Mouse (Mus musculus): ENCODE results near the gene Dpy19l1. TPM values are rescaled to one million over a fixed set of nuclear protein-coding genes. Genes with fewer than 3 reads are reported as not detected.

Gene Dpy19l1
- polyA plus RNA-seq, 1 experiment from 2014 or later = 15.7 TPM

DNA sequence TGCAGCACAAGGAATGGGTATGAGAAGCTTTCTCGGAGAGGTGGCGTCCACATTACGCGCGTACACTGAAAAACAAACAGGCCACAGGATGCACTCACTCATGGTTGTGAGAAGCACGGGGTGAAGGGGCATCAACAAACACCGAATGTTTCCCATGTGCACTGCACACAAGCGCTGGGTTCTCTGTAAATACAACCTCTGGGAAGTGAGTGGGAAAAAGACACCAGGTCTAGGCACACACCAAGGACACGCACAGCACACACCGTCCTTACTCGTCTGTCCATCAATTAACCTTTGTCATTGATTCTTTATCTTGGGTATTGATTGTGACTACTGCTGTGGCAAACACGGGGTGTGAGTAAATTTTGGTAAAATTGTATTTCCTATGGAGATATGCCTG is 49.1 kb downstream of the Dpy19l1 start:
- no peak overlapping the region for H3K9ac ChIP-seq (replicated peaks; ENCODE audit: low read depth, low read length)
- H3K9me3 ChIP-seq (ENCODE audit: control insufficient read depth, low read depth, low read length) = no peaks in the 10 kb centered on the region
- no peak overlapping the region for H3K27ac ChIP-seq (ENCODE audit: low read length)
- no peak overlapping the region for H3K4me3 ChIP-seq (ENCODE audit: low read depth, low read length)
- no peak for ATAC-seq (ENCODE audit: insufficient number of reproducible peaks, insufficient read depth, low FRiP score, low read depth)
- no peaks in the 10 kb centered on the region for H3K27me3 ChIP-seq (ENCODE audit: control insufficient read depth, insufficient read depth, low read length)
- no peaks in the 10 kb centered on the region for H3K36me3 ChIP-seq (ENCODE audit: control insufficient read depth, insufficient read depth, low read length)
- peaks cover 3% of the 10 kb centered on the region; the same call in 1 of the 2 replicates for H3K4me1 ChIP-seq (ENCODE audit: control insufficient read depth, insufficient read depth, low read length)
- 86% methylated on average over 12 of the region's 12 CpGs for WGBS
- no peak overlapping the region for H3K4me2 ChIP-seq (replicated peaks; ENCODE audit: low read depth, low read length)

DNA sequence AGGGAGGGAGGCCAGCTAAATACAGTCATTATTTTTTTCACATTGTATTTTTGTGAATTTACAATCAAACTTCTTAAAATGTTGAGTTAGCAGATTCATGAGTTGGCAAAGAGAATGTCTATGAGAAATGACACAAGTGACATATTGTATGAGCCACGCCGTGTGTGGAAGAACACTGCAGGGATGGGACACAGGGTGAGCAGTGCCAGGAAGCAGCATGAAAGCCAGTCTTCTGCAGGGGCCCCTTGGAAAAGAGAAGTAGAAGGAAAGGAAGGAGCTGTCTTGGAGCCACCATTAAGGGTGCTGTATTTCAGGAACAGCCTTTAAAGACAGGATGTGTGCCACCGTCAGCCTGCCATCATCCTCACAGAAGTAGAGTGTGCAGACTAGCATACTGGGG is 52.0 kb downstream of the Dpy19l1 start:
- H3K27me3 ChIP-seq (ENCODE audit: control insufficient read depth, insufficient read depth, low read length) = no peaks in the 10 kb centered on the region
- H3K27ac ChIP-seq (ENCODE audit: low read length) = no peak overlapping the region
- H3K4me3 ChIP-seq (ENCODE audit: low read depth, low read length) = no peak overlapping the region
- no peaks in the 10 kb centered on the region for H3K36me3 ChIP-seq (ENCODE audit: control insufficient read depth, insufficient read depth, low read length)
- H3K4me2 ChIP-seq (replicated peaks; ENCODE audit: low read depth, low read length) = no peak overlapping the region
- H3K9me3 ChIP-seq (ENCODE audit: control insufficient read depth, low read depth, low read length) = no peaks in the 10 kb centered on the region
- H3K4me1 ChIP-seq (ENCODE audit: control insufficient read depth, insufficient read depth, low read length) = peaks cover 3% of the 10 kb centered on the region; the same call in 1 of the 2 replicates
- ATAC-seq (ENCODE audit: insufficient number of reproducible peaks, insufficient read depth, low FRiP score, low read depth) = no peak
- H3K9ac ChIP-seq (replicated peaks; ENCODE audit: low read depth, low read length) = no peak overlapping the region
- 84% methylated on average over 3 of the region's 3 CpGs for WGBS

DNA sequence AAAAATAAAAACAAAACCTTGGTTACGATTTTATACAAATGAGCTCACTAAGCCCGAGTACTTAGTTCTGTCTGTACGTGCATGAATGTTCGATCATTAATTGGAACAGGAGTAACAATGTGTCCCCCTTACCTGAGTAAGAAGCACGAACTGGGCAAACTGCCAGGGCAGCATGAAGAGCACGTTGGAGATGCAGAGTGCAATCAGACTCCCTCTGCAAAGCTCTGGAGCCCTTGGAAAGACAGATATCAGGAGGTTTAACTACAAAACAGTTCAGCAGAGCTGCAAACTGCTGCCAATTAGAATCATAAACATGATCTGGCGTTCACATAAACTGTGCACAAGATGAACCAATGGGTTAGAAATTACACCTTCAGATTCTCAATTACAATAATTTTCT is 52.4 kb downstream of the Dpy19l1 start:
- Histone ChIP-seq H3K9ac (replicated peaks; ENCODE audit: low read depth, low read length) (no peak overlapping the region), H3K36me3 (ENCODE audit: control insufficient read depth, insufficient read depth, low read length) (no peaks in the 10 kb centered on the region), H3K27me3 (ENCODE audit: control insufficient read depth, insufficient read depth, low read length) (no peaks in the 10 kb centered on the region), H3K4me3 (ENCODE audit: low read depth, low read length) (no peak overlapping the region), H3K9me3 (ENCODE audit: control insufficient read depth, low read depth, low read length) (no peaks in the 10 kb centered on the region), H3K4me1 (ENCODE audit: control insufficient read depth, insufficient read depth, low read length) (peaks cover 3% of the 10 kb centered on the region; the same call in 1 of the 2 replicates), H3K27ac (ENCODE audit: low read length) (no peak overlapping the region), H3K4me2 (replicated peaks; ENCODE audit: low read depth, low read length) (no peak overlapping the region)
- ATAC-seq (ENCODE audit: insufficient number of reproducible peaks, insufficient read depth, low FRiP score, low read depth) = no peak
- 71% methylated on average over 7 of the region's 7 CpGs for WGBS

DNA sequence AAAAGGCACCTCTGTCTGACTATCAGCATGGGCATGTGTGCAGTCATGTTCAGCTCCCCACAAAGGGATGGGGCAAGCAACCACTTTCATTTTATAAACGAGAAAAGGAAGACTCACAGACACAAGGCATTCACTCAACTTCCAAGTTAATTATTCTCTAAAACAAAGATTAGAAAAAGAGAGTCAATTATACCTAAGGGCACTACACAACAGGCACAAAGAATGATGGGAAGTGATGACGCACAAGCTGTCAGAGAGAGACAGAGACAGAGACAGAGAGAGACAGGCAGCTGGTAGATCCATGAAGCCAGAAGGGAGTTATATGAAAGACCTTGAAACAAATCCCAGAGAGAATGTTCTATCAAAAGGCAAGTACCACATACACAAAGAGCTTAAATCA is 68.0 kb downstream of the Dpy19l1 start:
- Histone ChIP-seq H3K27ac (ENCODE audit: low read length) (no peak overlapping the region), H3K4me3 (ENCODE audit: low read depth, low read length) (no peak overlapping the region), H3K4me2 (replicated peaks; ENCODE audit: low read depth, low read length) (no peak overlapping the region), H3K36me3 (ENCODE audit: control insufficient read depth, insufficient read depth, low read length) (no peaks in the 10 kb centered on the region; the same call in 1 of the 2 replicates), H3K4me1 (ENCODE audit: control insufficient read depth, insufficient read depth, low read length) (no peaks in the 10 kb centered on the region), H3K9me3 (ENCODE audit: control insufficient read depth, low read depth, low read length) (no peaks in the 10 kb centered on the region), H3K27me3 (ENCODE audit: control insufficient read depth, insufficient read depth, low read length) (no peaks in the 10 kb centered on the region), H3K9ac (replicated peaks; ENCODE audit: low read depth, low read length) (no peak overlapping the region)
- ATAC-seq (ENCODE audit: insufficient number of reproducible peaks, insufficient read depth, low FRiP score, low read depth) = no peak
- 77% methylated on average over 2 of the region's 2 CpGs for WGBS

DNA sequence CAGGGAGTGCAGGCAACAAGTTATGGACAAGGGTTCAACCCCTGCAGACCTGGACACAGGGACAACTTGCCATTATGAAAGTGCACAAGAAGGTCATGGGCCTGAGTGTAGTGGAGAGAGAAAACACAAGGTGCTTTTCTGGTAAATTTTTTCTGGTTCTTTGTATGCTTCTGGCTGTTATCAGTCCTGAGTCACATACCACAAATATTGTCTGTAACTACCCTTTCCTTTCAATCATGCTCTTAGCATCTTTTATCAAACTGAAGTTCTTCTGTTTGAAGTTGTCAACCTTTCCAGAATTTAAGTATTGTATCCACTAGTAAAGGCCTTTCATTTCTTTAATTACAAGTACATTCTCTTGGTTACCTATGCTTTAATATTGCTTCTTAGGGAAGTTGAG is 73.2 kb downstream of the Dpy19l1 start:
- H3K27me3 ChIP-seq (ENCODE audit: control insufficient read depth, insufficient read depth, low read length) = no peaks in the 10 kb centered on the region
- H3K4me3 ChIP-seq (ENCODE audit: low read depth, low read length) = no peak overlapping the region
- no peak overlapping the region for H3K4me2 ChIP-seq (replicated peaks; ENCODE audit: low read depth, low read length)
- H3K36me3 ChIP-seq (ENCODE audit: control insufficient read depth, insufficient read depth, low read length) = no peaks in the 10 kb centered on the region; the same call in 1 of the 2 replicates
- H3K9me3 ChIP-seq (ENCODE audit: control insufficient read depth, low read depth, low read length) = no peaks in the 10 kb centered on the region
- no peaks in the 10 kb centered on the region for H3K4me1 ChIP-seq (ENCODE audit: control insufficient read depth, insufficient read depth, low read length)
- no peak for ATAC-seq (ENCODE audit: insufficient number of reproducible peaks, insufficient read depth, low FRiP score, low read depth)
- no peak overlapping the region for H3K27ac ChIP-seq (ENCODE audit: low read length)
- no peak overlapping the region for H3K9ac ChIP-seq (replicated peaks; ENCODE audit: low read depth, low read length)

DNA sequence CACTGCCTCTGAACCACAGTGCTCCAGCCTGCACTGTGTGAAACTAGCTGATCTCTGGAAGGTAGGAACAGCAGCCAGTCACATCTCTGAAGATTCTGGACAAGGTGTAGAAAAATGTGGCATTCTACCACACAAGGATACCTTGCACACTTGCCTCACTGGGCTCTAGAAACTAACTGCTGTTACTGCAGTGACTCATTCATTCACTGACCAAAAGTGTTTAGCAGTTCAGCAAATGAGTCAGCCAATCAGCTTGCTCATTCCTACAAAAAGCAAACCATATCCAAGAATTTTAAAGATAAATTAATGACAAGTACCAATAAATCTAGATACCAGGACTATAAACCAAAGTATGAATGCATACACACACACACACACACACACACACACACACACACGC is 77.3 kb downstream of the Dpy19l1 start:
- Histone ChIP-seq H3K27ac (ENCODE audit: low read length) (no peak overlapping the region), H3K4me3 (ENCODE audit: low read depth, low read length) (no peak overlapping the region), H3K9me3 (ENCODE audit: control insufficient read depth, low read depth, low read length) (no peaks in the 10 kb centered on the region), H3K27me3 (ENCODE audit: control insufficient read depth, insufficient read depth, low read length) (no peaks in the 10 kb centered on the region), H3K4me1 (ENCODE audit: control insufficient read depth, insufficient read depth, low read length) (no peaks in the 10 kb centered on the region), H3K4me2 (replicated peaks; ENCODE audit: low read depth, low read length) (no peak overlapping the region), H3K36me3 (ENCODE audit: control insufficient read depth, insufficient read depth, low read length) (no peaks in the 10 kb centered on the region; the same call in 1 of the 2 replicates), H3K9ac (replicated peaks; ENCODE audit: low read depth, low read length) (no peak overlapping the region)
- no peak for ATAC-seq (ENCODE audit: insufficient number of reproducible peaks, insufficient read depth, low FRiP score, low read depth)
- 92% methylated on average over 1 of the region's 1 CpGs for WGBS

DNA sequence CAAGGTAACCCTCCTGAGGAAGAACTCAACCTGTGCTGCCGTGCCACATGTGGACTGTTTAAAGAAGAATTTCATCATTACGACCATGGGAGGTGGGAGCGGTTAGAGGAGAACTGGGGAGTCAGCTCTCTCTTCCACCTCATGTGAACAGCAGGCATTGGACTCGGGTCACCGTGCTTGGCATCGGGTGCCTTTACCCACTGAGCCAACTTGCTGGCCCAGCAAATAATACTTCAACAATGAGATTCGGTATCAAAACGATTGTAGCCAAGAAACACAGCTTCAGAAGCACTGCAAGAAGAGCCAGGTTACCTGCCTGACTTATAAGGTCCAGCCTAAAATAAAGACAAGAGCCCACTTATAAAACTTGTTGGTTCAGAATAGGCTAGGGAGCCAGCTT is 79.7 kb downstream of the Dpy19l1 start:
- no peak overlapping the region for H3K4me2 ChIP-seq (replicated peaks; ENCODE audit: low read depth, low read length)
- WGBS = 93% methylated on average over 8 of the region's 8 CpGs
- H3K9ac ChIP-seq (replicated peaks; ENCODE audit: low read depth, low read length) = no peak overlapping the region
- no peak overlapping the region for H3K27ac ChIP-seq (ENCODE audit: low read length)
- H3K4me3 ChIP-seq (ENCODE audit: low read depth, low read length) = no peak overlapping the region
- ATAC-seq (ENCODE audit: insufficient number of reproducible peaks, insufficient read depth, low FRiP score, low read depth) = no peak
- H3K27me3 ChIP-seq (ENCODE audit: control insufficient read depth, insufficient read depth, low read length) = no peaks in the 10 kb centered on the region
- no peaks in the 10 kb centered on the region for H3K4me1 ChIP-seq (ENCODE audit: control insufficient read depth, insufficient read depth, low read length)
- no peaks in the 10 kb centered on the region for H3K9me3 ChIP-seq (ENCODE audit: control insufficient read depth, low read depth, low read length)
- H3K36me3 ChIP-seq (ENCODE audit: control insufficient read depth, insufficient read depth, low read length) = peaks cover 4% of the 10 kb centered on the region; the same call in 1 of the 2 replicates

DNA sequence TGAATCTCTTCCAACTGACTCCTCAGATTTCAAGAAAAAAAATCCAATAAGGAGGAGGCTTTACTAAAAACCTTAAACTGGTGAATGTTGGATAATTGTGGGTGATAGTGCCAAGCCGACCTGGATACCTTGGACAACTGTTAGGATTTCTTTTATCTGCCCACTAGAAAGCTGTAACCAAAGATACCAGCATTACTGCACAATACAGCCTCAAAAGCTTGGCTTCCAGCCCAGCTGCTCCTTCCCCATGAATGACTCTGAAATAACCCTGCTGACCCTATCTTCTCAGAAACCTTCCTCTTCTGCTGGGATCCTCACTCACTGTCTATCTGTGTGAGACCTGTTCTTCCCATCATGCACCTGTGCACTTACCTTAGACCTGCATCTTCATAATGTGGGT is 81.1 kb downstream of the Dpy19l1 start:
- Histone ChIP-seq H3K27ac (ENCODE audit: low read length) (no peak overlapping the region), H3K36me3 (ENCODE audit: control insufficient read depth, insufficient read depth, low read length) (peaks cover 4% of the 10 kb centered on the region; the same call in 1 of the 2 replicates), H3K4me3 (ENCODE audit: low read depth, low read length) (no peak overlapping the region), H3K4me2 (replicated peaks; ENCODE audit: low read depth, low read length) (no peak overlapping the region), H3K27me3 (ENCODE audit: control insufficient read depth, insufficient read depth, low read length) (no peaks in the 10 kb centered on the region), H3K9ac (replicated peaks; ENCODE audit: low read depth, low read length) (no peak overlapping the region), H3K4me1 (ENCODE audit: control insufficient read depth, insufficient read depth, low read length) (no peaks in the 10 kb centered on the region), H3K9me3 (ENCODE audit: control insufficient read depth, low read depth, low read length) (no peaks in the 10 kb centered on the region)
- 81% methylated on average over 1 of the region's 1 CpGs for WGBS
- no peak for ATAC-seq (ENCODE audit: insufficient number of reproducible peaks, insufficient read depth, low FRiP score, low read depth)

DNA sequence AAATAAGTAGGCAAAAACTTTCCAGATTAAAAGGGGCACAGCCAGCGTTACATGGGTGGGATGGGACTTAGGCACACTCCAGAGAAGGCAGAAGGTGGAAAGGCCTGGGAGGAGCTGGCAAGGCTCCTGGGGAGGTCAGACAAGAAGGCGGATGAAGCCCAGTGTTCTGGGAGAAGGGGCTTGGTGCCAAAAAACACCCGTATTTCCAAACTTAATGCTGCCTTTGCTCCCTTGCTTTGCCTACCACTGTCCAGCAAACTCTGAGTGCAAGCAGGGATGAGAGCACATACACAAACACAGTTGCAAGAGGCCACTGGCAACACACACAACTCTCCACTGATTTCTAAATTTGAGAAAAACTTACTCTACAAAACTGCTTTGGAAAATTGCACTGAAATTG is 81.7 kb downstream of the Dpy19l1 start:
- H3K36me3 ChIP-seq (ENCODE audit: control insufficient read depth, insufficient read depth, low read length) = peaks cover 4% of the 10 kb centered on the region; the same call in 1 of the 2 replicates
- no peak overlapping the region for H3K27ac ChIP-seq (ENCODE audit: low read length)
- WGBS = 74% methylated on average over 3 of the region's 3 CpGs
- ATAC-seq (ENCODE audit: insufficient number of reproducible peaks, insufficient read depth, low FRiP score, low read depth) = no peak
- H3K4me3 ChIP-seq (ENCODE audit: low read depth, low read length) = no peak overlapping the region
- no peak overlapping the region for H3K4me2 ChIP-seq (replicated peaks; ENCODE audit: low read depth, low read length)
- no peaks in the 10 kb centered on the region for H3K9me3 ChIP-seq (ENCODE audit: control insufficient read depth, low read depth, low read length)
- no peaks in the 10 kb centered on the region for H3K4me1 ChIP-seq (ENCODE audit: control insufficient read depth, insufficient read depth, low read length)
- H3K27me3 ChIP-seq (ENCODE audit: control insufficient read depth, insufficient read depth, low read length) = no peaks in the 10 kb centered on the region
- H3K9ac ChIP-seq (replicated peaks; ENCODE audit: low read depth, low read length) = no peak overlapping the region
